Mouse (Mus musculus) embryo, embryonic 9.5 days (tissue): ENCODE data around the gene Mrpl28.
"Not testable (repeated sequence)": the region's sequence is repeated elsewhere in the genome, so short reads cannot be mapped to it uniquely, and the experiment has no call there.

Experiments
- DNase-seq: peaks from one replicate; pipeline ENCODE4 v3.0.0-alpha.2; 2017; ENCODE audit errors: extremely low spot score

Gene Mrpl28

DNA sequence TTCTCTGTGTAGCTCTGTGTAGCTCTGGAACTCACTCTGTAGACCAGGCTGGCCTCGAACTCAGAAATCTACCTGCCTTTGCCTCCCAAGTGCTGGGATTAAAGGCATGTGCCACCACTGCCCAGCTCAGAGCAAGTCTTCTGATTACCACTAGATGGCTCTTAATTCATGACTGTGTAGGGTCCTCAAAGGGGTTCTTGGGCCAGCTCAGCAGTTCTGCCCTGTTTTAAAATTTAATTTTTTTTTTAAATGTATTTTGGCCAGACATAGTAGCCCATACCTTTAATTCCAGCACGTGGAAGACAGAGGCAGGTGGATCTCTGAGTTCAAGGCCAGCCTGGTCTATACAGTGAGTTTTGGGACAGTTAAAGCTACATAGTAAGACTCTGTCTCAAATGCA, 51.9 kb downstream of the Mrpl28 start:
- DNase-seq, result not testable (repeated sequence)
